Mouse (Mus musculus) thymus, adult 2 months (tissue): Measurements from ENCODE around the gene Tmem260.

Source experiments
- CTCF ChIP-seq: fragments of 200-500 bp; IDR thresholded peaks from 2 replicates; pipeline ENCODE4 v1.5.1; 2012; ENCODE audit warnings: mild to moderate bottlenecking, control low read depth, low read length, moderate library complexity, borderline replicate concordance; ENCODE audit not compliant: control insufficient read depth, poor library complexity, insufficient read depth; ENCODE audit errors: extremely low read depth
- POLR2A ChIP-seq: fragments of 200-500 bp; IDR thresholded peaks from 2 replicates; pipeline ENCODE4 v1.6.1; 2012; ENCODE audit warnings: mild to moderate bottlenecking, low read length, control low read depth, moderate library complexity; ENCODE audit not compliant: control insufficient read depth, poor library complexity, insufficient read depth; ENCODE audit errors: extremely low read depth

DNA sequence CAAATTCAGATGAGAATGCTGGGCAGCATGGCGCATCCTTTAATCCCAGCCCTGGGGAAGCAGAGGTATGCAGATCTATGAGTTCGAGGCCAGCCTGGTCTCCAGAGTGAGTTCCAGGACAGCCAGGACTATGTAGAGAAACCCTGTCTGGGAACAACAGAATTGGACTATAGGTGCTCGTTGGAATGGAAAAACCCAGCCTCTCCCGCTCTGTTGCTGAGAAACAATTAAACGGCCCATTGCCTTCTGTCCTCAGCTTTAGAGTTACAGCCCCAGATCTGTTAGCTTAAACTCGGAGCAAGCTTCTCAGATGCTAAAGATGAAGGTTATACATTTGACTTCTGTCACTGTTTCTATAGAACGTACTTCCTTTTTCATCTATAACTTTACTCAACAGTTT, 22.4 kb downstream of the Tmem260 start:
- TF ChIP-seq POLR2A (no peak), CTCF (no peak)
